Mouse (Mus musculus): ENCODE data around the gene Elmod3. TPM values are rescaled to one million over a fixed set of nuclear protein-coding genes. Genes with fewer than 3 reads are reported as not detected.
"Not testable (repeated sequence)": the region's sequence is repeated elsewhere in the genome, so short reads cannot be mapped to it uniquely, and the experiment has no call there.

Elmod3 gene
- total RNA-seq, 4 experiments from 2014 or later, result 21.1 to 26.4 (median 24.0) TPM

DNA sequence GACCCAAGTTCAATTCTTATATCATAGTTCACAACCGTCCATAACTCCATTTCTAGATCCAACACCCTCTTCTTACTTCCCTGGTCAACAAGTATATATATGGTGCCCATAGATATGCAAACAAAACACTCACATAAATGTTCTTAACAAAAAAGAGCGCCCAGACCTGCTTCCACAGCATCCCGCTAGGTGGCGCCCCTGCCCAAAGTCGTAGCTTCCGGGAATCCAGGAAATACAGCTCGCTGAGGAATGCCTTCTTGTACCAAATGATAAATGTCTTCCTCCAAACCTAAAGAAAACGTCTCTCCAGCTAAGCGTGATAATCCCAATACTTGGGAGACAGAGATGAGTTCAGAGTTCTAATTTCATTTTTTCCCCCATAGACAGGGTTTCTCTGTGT is 63.0 kb downstream of the Elmod3 start:
- peak in 1 of 2 experiments; percentile 74 for DNase-seq (ENCODE audit: low spot score in 2 of 2)

GRCm38 (mm10) chr6:72534035-72534809 is 64.0 kb downstream of the Elmod3 start:
- no peak for DNase-seq (ENCODE audit: low spot score in 2 of 2)

DNA sequence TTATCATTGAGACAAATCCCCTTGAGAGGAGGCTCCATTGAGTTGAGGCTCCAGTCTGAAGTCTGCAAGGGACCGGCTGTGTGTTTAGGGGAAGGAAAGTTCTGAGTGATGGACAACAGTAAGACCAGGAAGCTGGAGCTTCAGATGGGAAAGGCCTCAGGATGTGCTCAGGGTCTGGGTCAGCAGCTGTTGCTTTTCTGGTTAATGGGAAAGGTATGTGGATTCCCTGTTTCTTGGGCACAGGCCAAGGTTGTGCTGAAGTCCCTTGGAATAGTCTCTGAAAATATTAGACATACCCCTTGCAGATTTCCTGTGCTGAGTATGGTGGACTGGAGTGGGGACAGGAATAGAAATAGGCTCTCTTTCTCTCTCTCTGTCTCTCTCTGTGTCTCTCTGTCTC is 64.7 kb downstream of the Elmod3 start:
- DNase-seq (ENCODE audit: low spot score in 2 of 2), result not testable (repeated sequence)

DNA sequence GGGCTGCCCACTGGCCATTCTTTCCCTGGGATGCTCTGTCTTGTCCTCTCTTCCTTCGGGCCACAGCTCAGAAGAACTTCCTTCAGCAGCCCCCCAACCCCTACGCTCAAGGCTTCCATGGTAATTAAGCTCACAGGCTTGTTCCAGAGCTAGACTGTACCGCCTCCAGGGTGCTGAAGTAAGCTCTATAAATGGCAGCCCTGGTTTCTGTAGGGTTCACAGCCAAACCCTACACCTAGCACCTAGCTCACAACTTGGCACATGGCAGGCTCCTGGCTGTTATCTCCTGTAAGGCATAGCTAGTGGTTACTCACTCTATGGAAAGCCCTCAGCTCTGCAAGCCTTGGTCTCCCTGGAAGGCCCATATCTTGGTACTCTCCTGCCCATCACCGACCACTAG is 65.6 kb downstream of the Elmod3 start:
- peak in 1 of 2 experiments; percentile 64 for DNase-seq (ENCODE audit: low spot score in 2 of 2)

DNA sequence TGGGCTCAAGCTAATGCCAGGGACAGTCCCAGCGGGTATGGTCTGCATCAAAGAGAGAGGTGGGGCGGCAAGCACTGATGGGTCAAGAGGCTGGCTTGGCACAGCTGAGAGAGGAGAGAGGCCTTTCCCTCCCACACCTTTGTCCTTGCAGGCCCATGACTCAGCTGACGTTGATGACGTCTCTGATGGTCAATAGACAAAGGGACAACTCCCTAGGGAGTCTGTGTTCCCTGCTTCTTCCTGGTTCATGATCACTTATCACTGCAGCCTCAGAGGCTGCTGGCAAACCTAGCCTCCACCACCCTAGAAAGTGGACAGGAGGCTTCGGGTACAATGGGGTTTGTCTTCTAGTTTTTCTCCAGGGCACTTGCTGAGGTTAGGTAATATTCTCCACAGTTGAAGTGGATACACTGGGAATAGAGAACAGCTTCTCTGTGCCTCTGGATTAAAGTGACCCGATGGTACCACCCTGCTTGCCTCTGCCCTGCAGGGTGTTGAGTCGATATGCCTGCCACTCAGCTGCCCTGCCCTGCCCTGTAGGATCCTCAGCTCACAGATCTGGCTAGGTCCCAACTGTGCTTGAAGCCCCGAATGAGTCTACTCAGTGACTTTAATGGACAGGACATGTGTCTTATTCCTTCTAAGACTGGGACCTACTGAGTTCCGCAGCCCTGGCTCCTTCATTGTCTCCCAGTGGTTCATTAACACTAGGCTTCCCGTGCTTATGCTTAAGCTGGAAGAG is 69.6 kb downstream of the Elmod3 start:
- DNase-seq (ENCODE audit: low spot score in 2 of 2), result no peak

DNA sequence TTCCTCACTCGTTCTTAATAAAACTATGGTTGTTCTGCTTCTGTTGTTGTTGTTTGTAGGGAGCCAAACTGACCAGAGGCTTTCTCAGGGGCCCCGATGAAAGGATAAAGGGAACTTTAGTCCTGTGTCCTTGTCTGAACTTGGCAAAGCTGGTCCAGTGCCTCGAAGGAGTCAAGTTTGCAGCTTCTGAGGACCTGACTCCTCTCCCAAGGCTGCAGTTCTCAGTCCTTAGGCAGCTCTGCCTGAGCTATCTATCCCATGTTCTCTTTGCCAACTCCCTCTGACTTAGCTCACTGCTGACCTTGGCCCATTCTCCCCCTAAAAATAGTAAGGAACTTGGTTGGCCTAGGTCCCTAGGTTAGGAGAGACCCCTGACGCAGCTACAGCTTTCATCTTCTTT is 71.1 kb downstream of the Elmod3 start:
- DNase-seq (ENCODE audit: low spot score in 2 of 2), result no peak

- no peak for DNase-seq (ENCODE audit: low spot score in 2 of 2)
Observed at GRCm38 (mm10) chr6:72524160-72524559, 74.1 kb downstream of the Elmod3 start.

DNA sequence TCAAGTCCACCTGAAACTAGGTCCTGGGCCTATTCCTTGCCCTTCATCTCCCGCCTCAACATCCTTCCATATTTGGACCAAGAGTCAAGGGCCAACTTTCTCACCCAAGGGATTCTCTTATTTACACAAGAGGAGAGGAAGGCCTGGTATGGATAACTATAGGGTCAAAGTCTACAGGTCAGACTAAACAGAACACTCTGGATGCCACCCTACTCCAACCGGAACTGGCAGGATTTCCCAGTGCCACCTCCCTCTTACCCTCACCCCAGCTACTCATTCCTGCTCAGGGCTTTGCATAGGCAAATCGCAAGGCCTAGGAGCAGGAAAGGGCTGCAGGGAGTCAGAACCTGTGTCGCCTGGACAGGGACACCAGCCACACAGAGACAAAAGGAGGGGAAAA is 75.0 kb downstream of the Elmod3 start:
- no peak for DNase-seq (ENCODE audit: low spot score in 2 of 2)

GRCm38 (mm10) chr6:72522288-72522687 is 75.9 kb downstream of the Elmod3 start:
- DNase-seq (ENCODE audit: low spot score in 2 of 2), result no peak

GRCm38 (mm10) chr6:72521607-72522006 is 76.6 kb downstream of the Elmod3 start, which contains the start of gene Sh2d6:
Sh2d6 (minus strand) TSS chr6:72521707.
- no peak for DNase-seq (ENCODE audit: low spot score in 2 of 2)

- no peak for DNase-seq (ENCODE audit: low spot score in 2 of 2)
Observed at GRCm38 (mm10) chr6:72520904-72521303, 77.3 kb downstream of the Elmod3 start.

DNA sequence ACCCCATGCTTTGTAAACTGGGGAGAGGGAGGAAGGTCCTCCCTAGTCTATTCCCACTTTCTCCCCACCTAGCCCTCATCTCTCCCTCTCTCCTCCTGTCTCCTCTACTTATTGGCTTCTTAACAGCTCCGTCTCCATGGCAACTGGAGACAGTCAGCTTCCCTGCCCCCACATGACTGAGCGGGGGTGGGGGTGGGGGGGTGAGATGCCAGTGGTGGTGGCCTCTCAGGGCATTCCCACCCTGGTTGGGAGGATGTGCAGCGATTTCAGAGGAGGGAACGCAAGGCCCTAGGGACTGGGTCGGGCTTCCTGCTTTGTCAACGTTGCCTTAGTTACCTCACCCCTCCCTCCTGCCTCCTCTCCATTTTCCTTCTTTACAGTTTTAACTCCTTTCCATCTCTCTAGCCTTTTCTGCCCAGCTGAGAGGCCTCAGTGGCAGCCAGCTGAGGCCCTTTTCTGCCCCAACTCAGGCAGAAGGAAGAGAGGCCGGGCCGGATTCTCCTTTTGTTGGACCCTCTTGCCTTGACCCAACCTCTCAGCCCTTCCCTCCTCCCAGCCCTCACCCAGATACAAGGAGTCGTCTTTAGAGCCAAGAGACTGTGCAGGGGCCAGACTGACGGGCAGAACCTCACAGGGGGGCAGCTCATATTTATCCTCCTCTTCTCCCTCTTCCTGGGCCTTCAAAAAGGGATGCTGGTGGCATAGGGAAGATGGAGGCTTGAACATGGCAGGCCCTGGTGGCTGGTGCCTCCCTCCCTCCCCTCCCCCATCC is 78.1 kb downstream of the Elmod3 start:
- no peak for DNase-seq (ENCODE audit: low spot score in 2 of 2)

DNA sequence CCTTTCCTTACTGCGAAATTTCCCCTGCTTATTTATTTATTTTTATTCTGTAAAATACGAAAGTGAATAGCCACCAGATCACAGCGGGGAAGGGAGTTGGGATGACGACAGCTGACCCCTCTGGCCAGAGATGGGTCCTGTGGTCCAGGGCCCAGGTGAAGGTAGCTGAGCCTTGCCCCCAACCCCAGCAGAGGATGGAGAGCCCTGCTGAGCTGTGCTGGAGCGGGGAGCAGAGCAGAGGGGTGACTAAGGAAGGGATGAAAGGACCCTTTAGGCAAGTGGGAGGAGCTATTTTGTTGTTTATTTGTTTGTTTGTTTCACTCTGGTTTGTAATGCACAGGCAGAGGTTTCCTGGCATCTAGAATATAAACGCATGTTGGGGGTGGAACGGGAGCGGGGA is 78.9 kb downstream of the Elmod3 start:
- no peak for DNase-seq (ENCODE audit: low spot score in 2 of 2)

DNA sequence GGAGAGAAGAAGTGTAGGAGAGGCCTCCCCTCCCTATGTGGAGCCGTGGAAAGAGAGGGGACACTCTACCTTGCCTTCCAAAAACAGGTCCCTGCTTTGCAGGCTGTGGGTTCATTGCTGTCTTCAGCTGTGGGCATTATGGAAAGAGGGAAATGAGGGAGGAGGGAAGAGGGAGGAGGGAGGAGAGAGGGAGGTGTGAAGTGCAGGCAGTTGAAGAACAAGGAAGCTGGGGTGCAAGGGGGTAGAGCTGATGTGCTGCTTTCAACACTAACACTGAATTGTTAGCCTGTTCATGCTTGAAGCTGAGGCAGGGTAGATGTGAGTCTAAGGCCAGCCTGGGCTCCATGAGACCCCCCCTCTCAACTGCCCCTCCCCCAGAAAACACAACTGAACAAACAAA is 79.4 kb downstream of the Elmod3 start:
- DNase-seq (ENCODE audit: low spot score in 2 of 2), result no peak

Other genes starting within 250 kb of the Elmod3 start
- gene Tmem150a, start 243.0 kb downstream of the Elmod3 start, total RNA-seq (2022), result 10 to 100 TPM in 2 of 4 experiments, 1 to 10 TPM in 2; 8.9 to 12.8 (median 10.7) TPM
- gene Rnf181, start 231.5 kb downstream of the Elmod3 start, total RNA-seq (2022), result 10 to 100 TPM; 76.4 to 85.1 (median 81.5) TPM
- 1 to 10 TPM; 4.4 to 8.6 (median 6.9) TPM for gene Vamp5, start 217.9 kb downstream of the Elmod3 start, total RNA-seq (2022)
- 10 to 100 TPM; 16.5 to 23.2 (median 18.5) TPM for gene Vamp8, start 207.7 kb downstream of the Elmod3 start, total RNA-seq (2022)
- gene Ggcx, start 184.1 kb downstream of the Elmod3 start, total RNA-seq (2022), result 10 to 100 TPM; 20.3 to 24.7 (median 23.5) TPM
- gene Mat2a, start 158.9 kb downstream of the Elmod3 start, total RNA-seq (2022), result 100 to 1,000 TPM; 148 to 178 (median 163) TPM
- gene Sh2d6, start 76.7 kb downstream of the Elmod3 start, total RNA-seq (2022), result 1 to 10 TPM in 2 of 4 experiments, under 1 TPM in 2; 0.59 to 1.7 (median 1.2) TPM
- gene Capg, start 54.0 kb downstream of the Elmod3 start, total RNA-seq (2022), result 10 to 100 TPM in 2 of 4 experiments, 1 to 10 TPM in 2; 2.9 to 16.9 (median 10.0) TPM
- 10 to 100 TPM; 66.8 to 72.4 (median 68.4) TPM for gene Retsat, start 62 bp upstream of the Elmod3 start, total RNA-seq (2022)
- gene Tgoln1, start 18.6 kb upstream of the Elmod3 start, total RNA-seq (2022), result 100 to 1,000 TPM in 2 of 4 experiments, 10 to 100 TPM in 2; 93.0 to 104 (median 99.0) TPM
- 1 to 10 TPM; 3.1 to 4.6 (median 4.1) TPM for gene Tcf7l1, start 190.8 kb upstream of the Elmod3 start, total RNA-seq (2022)

Data from left cerebral cortex, adult 8-10 months (tissue).